Mouse (Mus musculus) forebrain, embryonic 14.5 days (tissue): ENCODE measurements around the gene Cmip. TPM values are rescaled to one million over a fixed set of nuclear protein-coding genes. Genes with fewer than 3 reads are reported as not detected.

Experiments
- ATAC-seq: fragments of 200-750 bp; cut with Nextera tagmentation; 2 replicates; pipeline ENCODE4 v1.8.0; 2017; ENCODE audit warnings: mild to moderate bottlenecking, moderate library complexity
- DNase-seq: peaks from one replicate; pipeline ENCODE4 v3.0.0-alpha.2; 2015; ENCODE audit warnings: low spot score
- H3K27ac ChIP-seq: fragments of 300-500 bp; sonication (generic); 2 replicates; pipeline ENCODE4 v1.5.1; 2014; ENCODE audit warnings: low read depth, mild to moderate bottlenecking, control low read depth, low read length, moderate library complexity
- H3K27me3 ChIP-seq: fragments of 300-500 bp; sonication (generic); replicated peaks from 2 replicates; pipeline ENCODE4 v1.6.1; 2014; ENCODE audit warnings: low read length, control low read depth, mixed read lengths; ENCODE audit not compliant: control insufficient read depth, insufficient read depth
- H3K36me3 ChIP-seq: fragments of 300-500 bp; sonication (generic); 2 replicates; pipeline ENCODE4 v1.6.1; 2014; ENCODE audit warnings: low read length, control low read depth; ENCODE audit not compliant: control insufficient read depth, insufficient read depth
- H3K4me1 ChIP-seq: fragments of 300-500 bp; sonication (generic); 2 replicates; pipeline ENCODE4 v1.6.1; 2014; ENCODE audit warnings: antibody characterized with exemption, low read length, control low read depth; ENCODE audit not compliant: control insufficient read depth, insufficient read depth
- H3K4me2 ChIP-seq: fragments of 300-500 bp; sonication (generic); 2 replicates; pipeline ENCODE4 v1.6.1; 2014; ENCODE audit warnings: mild to moderate bottlenecking, control low read depth, low read length
- H3K4me3 ChIP-seq: fragments of 300-500 bp; sonication (generic); 2 replicates; pipeline ENCODE4 v1.5.1; 2014; ENCODE audit warnings: low read depth, low read length, control low read depth
- H3K9ac ChIP-seq: fragments of 300-500 bp; sonication (generic); 2 replicates; pipeline ENCODE4 v1.6.1; 2014; ENCODE audit warnings: mild to moderate bottlenecking, low read length, control low read depth, moderate library complexity
- H3K9me3 ChIP-seq: fragments of 300-500 bp; sonication (generic); replicated peaks from 2 replicates; pipeline ENCODE4 v1.6.1; 2016; ENCODE audit warnings: low read length, control low read depth, mixed read lengths; ENCODE audit not compliant: control insufficient read depth
- WGBS: fragments of 180-500 bp; shearing (Covaris S2); extraction: QIAGEN DNeasy Blood & Tissue Kit; methylation state at CpG from one replicate; pipeline ENCODE4 v1.1.7; 2014; 5-methylcytosine and 5-hydroxymethylcytosine counted together
- polyA plus RNA-seq: library from polyadenylated mRNA; unstranded; fragments of >200 nt; fragmentation: Nextera tagmentation; extraction: Ambion mirVana; gene quantifications from 2 replicates; pipeline ENCODE4 v1.2.1, GENCODE M21; 2014

Cmip gene
- polyA plus RNA-seq, 1 experiment from 2014 or later = 57.4 TPM

GRCm38 (mm10) chr8:117440317-117440716, 183.5 kb downstream of the Cmip start:
- no peak overlapping the region for H3K27ac ChIP-seq
- H3K9ac ChIP-seq = no peak overlapping the region
- 95% methylated on average over 14 of the region's 14 CpGs for WGBS
- no peaks in the 10 kb centered on the region for H3K9me3 ChIP-seq
- ATAC-seq (no peak), DNase-seq (no peak)
- H3K4me3 ChIP-seq = no peak overlapping the region
- H3K4me2 ChIP-seq = no peak overlapping the region
- H3K27me3 ChIP-seq = no peaks in the 10 kb centered on the region
- H3K4me1 ChIP-seq = no peaks in the 10 kb centered on the region; the same call in 1 of the 2 replicates
- peaks cover 65% of the 10 kb centered on the region for H3K36me3 ChIP-seq

GRCm38 (mm10) chr8:117440759-117441158, 183.9 kb downstream of the Cmip start:
- 93% methylated on average over 6 of the region's 6 CpGs for WGBS
- H3K9me3 ChIP-seq = no peaks in the 10 kb centered on the region
- peaks cover 65% of the 10 kb centered on the region for H3K36me3 ChIP-seq
- ATAC-seq (no peak), DNase-seq (no peak)
- H3K9ac ChIP-seq = no peak overlapping the region
- H3K27me3 ChIP-seq = no peaks in the 10 kb centered on the region
- no peak overlapping the region for H3K27ac ChIP-seq
- H3K4me3 ChIP-seq = no peak overlapping the region
- no peak overlapping the region for H3K4me2 ChIP-seq
- H3K4me1 ChIP-seq = peaks cover 2% of the 10 kb centered on the region

GRCm38 (mm10) chr8:117445507-117445906, 188.6 kb downstream of the Cmip start:
- ATAC-seq (no peak), DNase-seq (no peak)
- peaks cover 59% of the 10 kb centered on the region for H3K36me3 ChIP-seq

GRCm38 (mm10) chr8:117446344-117446997, 189.6 kb downstream of the Cmip start:
- ATAC-seq (peak; percentile 78), DNase-seq (peak; percentile 76)
- Histone ChIP-seq H3K4me1 (peaks cover 6% of the 10 kb centered on the region), H3K36me3 (peaks cover 56% of the 10 kb centered on the region), H3K9ac (no peak overlapping the region), H3K4me2 (no peak overlapping the region), H3K4me3 (no peak overlapping the region), H3K27ac (peak overlapping the region; percentile 68), H3K9me3 (no peaks in the 10 kb centered on the region), H3K27me3 (no peaks in the 10 kb centered on the region)
- 31% methylated on average over 15 of the region's 15 CpGs for WGBS

More at GRCm38 (mm10) chr8:117445507-117445906, 188.6 kb downstream of the Cmip start:
- 86% methylated on average over 5 of the region's 5 CpGs for WGBS
- Histone ChIP-seq H3K9ac (no peak overlapping the region), H3K4me3 (no peak overlapping the region), H3K4me1 (peaks cover 6% of the 10 kb centered on the region), H3K27me3 (no peaks in the 10 kb centered on the region), H3K9me3 (no peaks in the 10 kb centered on the region), H3K4me2 (no peak overlapping the region), H3K27ac (no peak overlapping the region)

GRCm38 (mm10) chr8:117451072-117451471, 194.2 kb downstream of the Cmip start:
- DNase-seq = peak; percentile 68
- ATAC-seq = no peak; the same call in 1 of the 2 replicates
- Histone ChIP-seq H3K4me1 (peaks cover 2% of the 10 kb centered on the region; the same call in 1 of the 2 replicates), H3K27me3 (no peaks in the 10 kb centered on the region), H3K4me3 (no peak overlapping the region), H3K4me2 (no peak overlapping the region), H3K9me3 (no peaks in the 10 kb centered on the region), H3K36me3 (peaks cover 83% of the 10 kb centered on the region), H3K9ac (no peak overlapping the region), H3K27ac (peak overlapping the region; percentile 36; the same call in 1 of the 2 replicates)
- WGBS = 67% methylated on average over 9 of the region's 9 CpGs

GRCm38 (mm10) chr8:117453974-117454373, 197.1 kb downstream of the Cmip start:
- no peak overlapping the region for H3K9ac ChIP-seq

GRCm38 (mm10) chr8:117454516-117455116, 197.8 kb downstream of the Cmip start:
- WGBS = 91% methylated on average over 14 of the region's 14 CpGs
- Histone ChIP-seq H3K4me2 (no peak overlapping the region), H3K4me3 (no peak overlapping the region), H3K27ac (no peak overlapping the region), H3K9ac (no peak overlapping the region), H3K4me1 (no peaks in the 10 kb centered on the region), H3K9me3 (no peaks in the 10 kb centered on the region), H3K27me3 (no peaks in the 10 kb centered on the region), H3K36me3 (peaks cover 84% of the 10 kb centered on the region)
- ATAC-seq (no peak), DNase-seq (no peak)

More at GRCm38 (mm10) chr8:117453974-117454373, 197.1 kb downstream of the Cmip start:
- Histone ChIP-seq H3K9me3 (no peaks in the 10 kb centered on the region), H3K27me3 (no peaks in the 10 kb centered on the region), H3K36me3 (peaks cover 87% of the 10 kb centered on the region), H3K4me2 (no peak overlapping the region), H3K4me3 (no peak overlapping the region), H3K4me1 (no peaks in the 10 kb centered on the region), H3K27ac (peak overlapping the region; percentile 55; the same call in 1 of the 2 replicates)
- no peak for ATAC-seq
- DNase-seq = peak; percentile 47
- 69% methylated on average over 6 of the region's 6 CpGs for WGBS

GRCm38 (mm10) chr8:117455701-117456100, 198.8 kb downstream of the Cmip start:
- WGBS = 83% methylated on average over 6 of the region's 6 CpGs
- H3K4me3 ChIP-seq = no peak overlapping the region
- H3K4me1 ChIP-seq = no peaks in the 10 kb centered on the region
- no peak overlapping the region for H3K9ac ChIP-seq
- H3K27me3 ChIP-seq = no peaks in the 10 kb centered on the region
- peaks cover 77% of the 10 kb centered on the region for H3K36me3 ChIP-seq
- ATAC-seq = no peak
- no peak overlapping the region for H3K4me2 ChIP-seq
- no peak for DNase-seq
- H3K9me3 ChIP-seq = no peaks in the 10 kb centered on the region
- H3K27ac ChIP-seq = no peak overlapping the region

- 82% methylated on average over 5 of the region's 5 CpGs for WGBS
- DNase-seq (no peak), ATAC-seq (no peak)
- Histone ChIP-seq H3K36me3 (peaks cover 63% of the 10 kb centered on the region), H3K27me3 (no peaks in the 10 kb centered on the region), H3K4me1 (no peaks in the 10 kb centered on the region), H3K9me3 (no peaks in the 10 kb centered on the region), H3K4me2 (no peak overlapping the region), H3K4me3 (no peak overlapping the region), H3K27ac (no peak overlapping the region), H3K9ac (no peak overlapping the region)
These were observed 201.6 kb downstream of the Cmip start for GRCm38 (mm10) chr8:117458440-117458839.
